Mouse (Mus musculus): ENCODE results near the gene Btbd19.

- TF ChIP-seq POLR2A (IDR thresholded peaks at IDR 0.05; ENCODE audit: borderline replicate concordance, extremely low read depth, low read depth, low read length) (no peak), CTCF (IDR thresholded peaks at IDR 0.05; ENCODE audit: insufficient read depth, low read length) (no peak)
Observed at GRCm38 (mm10) chr4:117105127-117105526, 20.4 kb downstream of the Btbd19 start.

All from lung, adult 2 months (tissue).